Mouse (Mus musculus) urinary bladder, postnatal 4 days (tissue): ENCODE results near the gene Arid4b.
"Not testable (repeated sequence)": the region's sequence is repeated elsewhere in the genome, so short reads cannot be mapped to it uniquely, and the experiment has no call there.

Experiments used
- DNase-seq, 2 experiments: peaks; one replicate each; pipeline ENCODE4 v3.0.0; 2021 to 2022; ENCODE audit warnings: low spot score in 2 of 2

Arid4b gene

GRCm38 (mm10) chr13:14063013-14063941, at the start of gene Arid4b, which contains the start of gene Ggps1:
Gene Arid4b, plus strand, starts transcription at chr13:14063232.
Gene Ggps1, minus strand, starts transcription at chr13:14063488.
- DNase-seq, result peak; percentile 95 to 96

DNA sequence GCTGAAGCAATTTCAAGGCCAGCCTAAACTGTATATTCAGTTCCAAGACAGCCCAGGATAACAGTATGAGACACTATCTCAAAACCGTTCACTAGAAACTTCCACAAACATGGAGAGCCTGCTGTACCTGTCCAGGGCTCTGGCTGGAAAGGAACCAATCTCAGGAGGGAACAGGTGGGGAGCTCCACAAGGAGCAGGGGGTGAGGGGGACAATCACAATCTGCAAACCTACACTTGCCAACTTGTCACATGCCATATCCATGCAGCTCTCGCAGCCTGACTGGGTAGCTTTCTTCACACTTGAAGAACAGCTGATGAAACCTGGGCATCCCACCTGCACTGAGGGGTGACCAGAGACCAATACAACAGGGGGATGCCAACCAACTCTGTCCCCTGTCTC, 49.0 kb upstream of the Arid4b start:
- DNase-seq, result no peak

GRCm38 (mm10) chr13:14014540-14014939, 48.5 kb upstream of the Arid4b start:
- no peak for DNase-seq

DNA sequence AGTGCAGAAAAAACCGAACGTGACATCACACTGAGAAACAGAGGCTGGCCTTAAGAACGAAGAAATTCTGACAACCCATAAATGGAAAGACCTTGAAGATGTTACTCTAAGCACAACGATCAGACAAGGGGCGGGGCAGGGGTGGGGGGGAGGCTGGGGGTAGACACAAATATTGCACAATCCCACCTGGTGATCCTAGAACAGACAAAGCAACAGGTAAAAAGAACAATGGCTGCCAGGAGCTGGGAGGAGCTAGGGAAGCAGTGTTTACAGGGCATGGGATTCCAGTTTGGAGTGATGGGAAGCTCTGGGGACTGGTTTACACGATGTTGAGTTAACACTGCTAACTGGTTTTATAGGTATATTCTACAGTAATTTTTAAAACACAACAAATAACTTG, 47.4 kb upstream of the Arid4b start:
- no peak for DNase-seq

GRCm38 (mm10) chr13:14018283-14018682, 44.7 kb upstream of the Arid4b start:
- no peak for DNase-seq

GRCm38 (mm10) chr13:14018852-14019251, 44.2 kb upstream of the Arid4b start:
- no peak for DNase-seq

- not testable (repeated sequence) for DNase-seq
Observed at GRCm38 (mm10) chr13:14021417-14021816, 41.6 kb upstream of the Arid4b start.

GRCm38 (mm10) chr13:14025554-14025953, 37.5 kb upstream of the Arid4b start:
- no peak for DNase-seq

GRCm38 (mm10) chr13:14026154-14026820, 36.7 kb upstream of the Arid4b start:
- no peak for DNase-seq

DNA sequence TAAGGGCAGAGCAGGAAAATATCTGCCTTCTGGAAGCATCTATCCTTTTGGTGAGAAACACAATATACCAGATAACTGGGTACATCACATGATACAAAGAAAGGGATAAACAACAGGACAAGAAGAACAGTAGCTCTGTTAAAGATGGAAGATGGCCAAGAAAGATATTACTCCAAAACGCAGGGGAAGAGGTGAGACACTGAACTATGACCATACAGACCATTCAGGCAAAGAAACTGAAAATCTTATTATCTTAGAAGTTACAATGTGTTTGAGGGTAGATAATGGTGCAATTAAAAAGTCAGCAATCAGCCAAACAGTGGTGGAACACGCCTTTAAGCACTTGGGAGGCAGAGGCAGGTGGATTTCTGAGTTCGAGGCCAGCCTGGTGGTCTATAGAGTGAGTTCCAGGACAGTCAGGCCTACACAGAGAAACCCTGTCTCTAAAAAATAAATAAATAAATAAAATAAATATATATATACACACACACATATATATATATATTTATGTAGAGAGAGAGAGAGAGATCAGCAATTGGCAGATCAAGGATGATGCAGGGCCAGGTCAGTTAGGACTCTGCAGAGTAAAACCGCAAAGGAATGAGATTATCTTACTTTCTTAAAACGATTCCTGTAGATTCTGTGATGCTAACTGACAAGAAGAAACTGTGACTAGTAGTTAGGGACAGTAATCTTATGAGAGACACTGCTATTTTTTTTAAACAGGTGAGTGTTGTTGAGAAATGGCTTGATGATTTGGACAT, 29.5 kb upstream of the Arid4b start:
- no peak for DNase-seq

- no peak for DNase-seq
Observed at GRCm38 (mm10) chr13:14034073-14034348, 29.0 kb upstream of the Arid4b start.

GRCm38 (mm10) chr13:14035352-14035751, 27.7 kb upstream of the Arid4b start:
- DNase-seq, result not testable (repeated sequence)

DNA sequence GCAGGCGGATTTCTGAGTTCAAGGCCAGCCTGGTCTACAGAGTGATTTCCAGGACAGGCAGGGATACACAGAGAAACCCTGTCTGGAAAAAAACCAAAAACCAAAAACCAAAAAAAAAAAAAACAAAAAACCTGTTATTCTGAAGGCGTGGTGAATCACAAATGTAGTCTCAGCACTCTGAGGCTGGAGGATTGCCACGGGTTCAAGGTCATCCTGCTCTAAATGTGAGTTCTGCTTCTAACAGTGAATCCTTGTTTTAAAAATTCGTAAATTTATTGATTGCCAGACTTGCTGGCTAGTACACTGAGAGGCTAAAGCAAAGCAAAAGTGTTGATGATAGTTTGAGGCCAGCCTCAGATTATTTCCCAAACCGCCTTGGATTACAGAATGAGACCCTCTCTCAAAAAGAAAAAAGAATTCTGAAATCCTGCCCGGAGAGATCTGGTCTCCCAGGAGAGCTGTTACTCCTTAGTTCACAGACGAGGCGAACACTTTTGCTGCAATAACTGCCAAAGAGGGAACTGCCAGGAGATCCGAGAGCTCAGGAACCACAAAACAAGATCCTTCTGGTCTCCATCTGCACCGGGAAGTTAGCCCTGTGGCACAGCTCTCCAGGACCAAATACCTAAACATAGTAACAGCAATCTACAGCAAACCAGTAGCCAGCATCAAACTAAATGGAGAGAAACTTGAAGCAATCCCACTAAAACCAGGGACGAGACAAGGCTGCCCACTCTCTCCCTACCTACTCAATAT, 27.0 kb upstream of the Arid4b start:
- no peak for DNase-seq

GRCm38 (mm10) chr13:14038911-14039291, 24.1 kb upstream of the Arid4b start:
- DNase-seq, result no peak

DNA sequence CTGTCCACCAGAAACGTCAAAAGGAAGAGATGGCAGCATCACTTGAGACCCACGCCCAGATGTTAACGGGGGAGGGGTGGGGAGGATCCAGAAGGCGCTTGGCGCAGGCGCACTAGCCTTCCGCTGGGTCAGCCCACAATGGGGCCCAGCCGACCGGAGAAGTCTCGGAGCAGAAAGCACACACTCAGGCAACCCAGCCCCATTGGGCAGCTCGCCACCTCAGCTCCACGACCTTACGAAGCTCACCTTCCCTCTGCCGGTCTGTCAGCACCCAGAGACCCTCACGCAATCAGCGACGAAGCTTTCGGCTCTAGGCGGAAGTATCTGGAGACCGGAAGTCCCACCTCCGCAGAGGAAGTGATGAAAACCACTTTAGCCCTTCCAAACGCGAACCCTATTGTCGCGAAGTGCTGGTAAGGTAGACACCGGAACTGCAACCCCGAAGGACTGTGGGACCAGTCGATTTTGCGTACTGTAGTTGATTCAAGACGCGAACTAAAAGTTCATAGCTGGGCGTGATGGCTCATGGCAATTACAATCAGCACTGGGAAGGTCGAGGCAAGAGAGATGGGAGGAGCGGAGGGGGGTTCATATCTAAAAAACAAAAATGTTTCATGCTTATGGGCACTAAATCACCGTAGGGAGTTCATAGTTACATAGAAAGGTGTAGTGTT, 23.6 kb upstream of the Arid4b start, which contains the start of gene Tbce:
Gene Tbce, minus strand, starts transcription at position 347 of the 674 bp plus-strand sequence.
- DNase-seq, result peak; percentile 86 to 90

DNA sequence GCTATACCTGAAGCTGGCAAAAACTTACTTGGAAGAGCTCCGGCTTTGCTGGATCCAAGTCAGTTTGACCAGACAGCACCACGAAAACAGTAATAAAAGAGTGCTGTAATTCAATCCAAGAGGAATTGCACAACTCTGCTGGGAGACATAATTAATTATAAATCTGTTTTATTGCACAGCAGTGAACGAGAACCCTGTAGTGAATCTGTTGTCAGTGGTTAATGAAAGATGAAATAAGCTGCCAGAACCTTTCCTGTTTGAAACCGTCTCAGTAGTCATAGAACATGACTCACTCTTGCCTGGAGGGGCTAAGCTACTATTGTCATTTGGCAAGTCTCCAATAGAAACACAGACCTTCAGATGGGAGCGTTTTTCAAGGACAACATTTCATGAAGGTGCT, 22.8 kb upstream of the Arid4b start:
- DNase-seq, result no peak

GRCm38 (mm10) chr13:14043851-14044250, 19.2 kb upstream of the Arid4b start:
- DNase-seq, result no peak

DNA sequence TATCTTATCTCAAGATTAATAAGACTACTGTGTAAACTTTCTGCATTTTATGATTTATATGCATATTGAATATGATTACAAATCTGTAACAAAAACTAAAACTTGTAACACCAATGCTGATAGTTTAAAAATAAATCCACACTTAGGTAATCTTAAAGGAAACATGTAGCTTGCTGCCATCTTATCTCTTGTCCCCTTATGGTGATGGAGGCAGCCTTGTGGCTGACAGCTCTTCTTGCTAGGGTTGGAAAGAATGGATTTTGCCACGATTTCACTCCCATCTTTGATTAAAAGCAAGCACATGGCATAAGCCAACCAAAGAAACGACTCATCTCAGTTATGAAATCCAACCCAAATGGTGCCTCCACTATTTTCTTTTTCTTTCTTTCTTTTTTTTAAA, 18.5 kb upstream of the Arid4b start:
- DNase-seq, result no peak

DNA sequence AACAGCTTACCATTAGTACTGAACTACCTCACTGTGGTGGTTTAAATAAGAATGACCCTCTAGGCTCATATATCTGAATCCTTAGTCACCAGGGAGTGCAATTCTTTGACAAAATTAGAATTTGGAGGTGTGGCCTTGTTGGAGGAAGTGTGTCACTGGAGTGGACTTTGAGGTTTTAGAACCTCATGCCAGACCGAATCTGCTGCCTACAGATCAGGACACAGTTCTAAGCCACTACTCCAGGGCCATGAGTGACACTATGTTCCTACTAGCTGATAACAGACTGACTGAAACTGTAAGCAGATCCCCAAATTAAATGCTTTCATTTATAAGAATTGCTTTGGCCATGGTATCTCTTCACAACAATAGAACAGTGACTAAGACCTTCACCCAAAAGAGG, 13.2 kb upstream of the Arid4b start:
- DNase-seq, result no peak

DNA sequence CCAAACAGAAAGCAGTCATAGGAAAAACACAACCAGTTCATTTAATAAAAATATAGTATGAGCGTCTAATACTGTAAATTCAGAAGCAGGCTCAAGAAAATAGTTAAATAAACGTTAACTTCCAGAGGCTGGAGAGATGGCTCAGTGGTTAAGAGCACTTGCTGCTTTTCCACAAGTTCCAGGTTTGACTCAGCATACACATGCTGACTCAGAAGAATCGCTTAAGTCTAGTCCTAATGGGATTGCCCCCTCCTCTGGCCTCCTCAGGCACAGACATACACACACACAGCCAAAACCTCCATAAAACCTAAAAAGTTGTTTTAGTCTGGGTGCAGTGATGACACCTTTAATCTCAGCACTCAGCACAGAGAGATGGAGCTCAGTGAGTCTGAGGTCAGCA, 6.2 kb upstream of the Arid4b start:
- DNase-seq, result no peak

DNA sequence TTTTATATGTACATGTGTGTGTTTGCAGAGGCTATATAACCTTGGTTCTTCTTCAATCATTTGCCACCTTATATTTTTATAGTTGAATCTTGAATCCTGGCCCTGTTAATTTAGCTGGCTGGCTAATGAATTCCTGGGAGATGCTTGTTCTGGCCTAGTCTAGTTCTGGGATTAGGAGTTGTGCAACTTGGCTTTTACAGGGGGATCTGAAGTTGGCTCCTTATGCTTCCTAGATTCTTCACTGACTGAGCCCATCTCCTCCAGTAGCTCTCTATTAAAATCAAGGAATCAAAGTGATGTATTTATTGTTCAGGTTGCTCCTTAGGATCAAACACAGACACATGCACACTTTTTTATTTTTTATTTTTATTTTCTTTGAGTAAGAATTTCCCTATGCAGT, 3.5 kb upstream of the Arid4b start:
- DNase-seq, result no peak
